10 mouse cellular contexts compared by ENCODE assay signal in the genomic region with DNA sequence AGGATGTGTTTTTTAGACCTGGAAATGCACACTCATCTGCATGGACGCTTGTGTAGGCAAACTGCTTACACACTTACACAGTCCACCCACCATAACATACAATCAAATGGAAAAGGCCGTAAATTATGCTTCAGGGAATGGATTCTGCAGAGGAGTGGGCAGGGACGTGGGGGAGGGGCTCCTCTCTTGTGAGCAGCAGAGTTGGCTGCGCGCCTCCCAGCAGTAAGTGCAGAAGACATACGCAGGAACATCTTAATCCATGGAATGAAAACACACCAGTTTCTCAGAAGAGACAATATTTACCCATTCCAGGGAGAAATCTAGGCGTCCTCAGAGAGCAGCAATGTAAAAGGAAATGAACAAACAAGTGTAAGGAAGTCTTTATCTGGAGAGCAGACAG.
DNase-seq lines count a peak whose midpoint lies in the region; ATAC-seq lines count a peak whose summit lies in the region.
"Had no signal": no experiment of that assay in that cellular context is flagged by ENCODE, and none has a peak within 500 bp of the region (broad histone marks: within the 10 kb centered on the region; RNA-seq: fewer than 3 reads in every experiment).

No protein-coding gene starts in this region.

- peaks cover 6% of the 10 kb centered on the region for H3K9me3 ChIP-seq in kidney, embryonic 14.5 days (ENCODE audit: control insufficient read depth, low read length)
- H3K9me3 ChIP-seq in hindbrain, embryonic 13.5 days: no peaks in the 10 kb centered on the region
- H3K9me3 ChIP-seq in heart, embryonic 10.5 days: no peaks in the 10 kb centered on the region; the same call in 1 of the 2 replicates

- peaks cover 4% of the 10 kb centered on the region; the same call in 1 of the 2 replicates for H3K36me3 ChIP-seq in kidney, embryonic 14.5 days (ENCODE audit: control insufficient read depth, insufficient read depth, low read length)
- H3K36me3 ChIP-seq in hindbrain, embryonic 13.5 days: 0 out of 2 replicates have a peak, but pooled peaks cover 2% of the 10 kb centered on the region
- peaks cover 11% of the 10 kb centered on the region for H3K36me3 ChIP-seq in heart, embryonic 10.5 days

- no peak overlapping the region; the same call in 1 of the 2 replicates for H3K4me2 ChIP-seq in kidney, embryonic 14.5 days (replicated peaks; ENCODE audit: low read depth, low read length)
- H3K4me2 ChIP-seq in hindbrain, embryonic 13.5 days: no peak overlapping the region

- H3K27me3 ChIP-seq in kidney, embryonic 14.5 days (ENCODE audit: control insufficient read depth, insufficient read depth, low read length): no peaks in the 10 kb centered on the region
- H3K27me3 ChIP-seq in hindbrain, embryonic 13.5 days: no peaks in the 10 kb centered on the region
- H3K27me3 ChIP-seq in heart, embryonic 10.5 days (ENCODE audit: insufficient read depth, poor library complexity, severe bottlenecking): 0 out of 2 replicates have a peak, but pooled peaks cover 3% of the 10 kb centered on the region

- WGBS in kidney, embryonic 14.5 days: 13% methylated on average over 7 of the region's 7 CpGs
- 37% methylated on average over 7 of the region's 7 CpGs for WGBS in hindbrain, embryonic 13.5 days
- 34% methylated on average over 7 of the region's 7 CpGs for WGBS in heart, embryonic 10.5 days

- H3K9ac ChIP-seq in kidney, embryonic 14.5 days (ENCODE audit: low read depth, low read length): no peak overlapping the region
- no peak overlapping the region for H3K9ac ChIP-seq in hindbrain, embryonic 13.5 days

- ATAC-seq in kidney, embryonic 14.5 days (ENCODE audit: low FRiP score, low TSS enrichment): peak; percentile 55
- no peak for ATAC-seq in hindbrain, embryonic 13.5 days (ENCODE audit: low FRiP score)

- peak overlapping the region; percentile 7; the same call in 1 of the 2 replicates for H3K27ac ChIP-seq in kidney, embryonic 14.5 days (ENCODE audit: low read depth, low read length)
- 0 out of 2 replicates have a peak overlapping the region, but pooled peaks have one; percentile 23 for H3K27ac ChIP-seq in hindbrain, embryonic 13.5 days
- H3K27ac ChIP-seq in heart, embryonic 10.5 days: no peak overlapping the region
- H3K27ac ChIP-seq: heart, adult 2 months had no signal

- H3K4me1 ChIP-seq in kidney, embryonic 14.5 days (ENCODE audit: control insufficient read depth, insufficient read depth, low read length): peaks cover 26% of the 10 kb centered on the region; the same call in 1 of the 2 replicates
- H3K4me1 ChIP-seq in hindbrain, embryonic 13.5 days (replicated peaks): peaks cover 12% of the 10 kb centered on the region
- H3K4me1 ChIP-seq in heart, embryonic 10.5 days: peaks cover 25% of the 10 kb centered on the region

- no peak for DNase-seq in kidney, postnatal 25 days
- peak; percentile 76 for DNase-seq in brain, adult 2 months (ENCODE audit: low read depth, low spot score)
- DNase-seq in lung, postnatal 14 days: peak; percentile 44
- DNase-seq in thymus, postnatal 4 days: no peak
- DNase-seq in Muller cell, postnatal 12 days (ENCODE audit: inconsistent ontology term): no peak
- DNase-seq in heart, embryonic 10.5 days (ENCODE audit: low spot score): no peak
- DNase-seq: heart, adult 2 months; retina, postnatal 1 day had no signal

- no peak overlapping the region for H3K4me3 ChIP-seq in kidney, embryonic 14.5 days (ENCODE audit: low read length)
- H3K4me3 ChIP-seq in hindbrain, embryonic 13.5 days: no peak overlapping the region
- H3K4me3 ChIP-seq in heart, embryonic 10.5 days: no peak overlapping the region
- H3K4me3 ChIP-seq: heart, adult 2 months had no signal

Comparison
In these comparisons a context has a peak if more than half of its experiments do, and no peak if none do; other contexts are left out.
1. DNase-seq: peak in brain, adult 2 months (single experiment) and lung, postnatal 14 days (single experiment); none in kidney, postnatal 25 days (0 of 2), thymus, postnatal 4 days (single experiment), Muller cell, postnatal 12 days (single experiment) and heart, embryonic 10.5 days (single experiment).